Mouse (Mus musculus) effector memory CD4-positive, alpha-beta T cell, adult 5 months (primary cell): ENCODE results near the gene Zfp804a. TPM values are rescaled to one million over a fixed set of nuclear protein-coding genes. Genes with fewer than 3 reads are reported as not detected.

Experiments
- polyA plus RNA-seq: library from polyadenylated mRNA; unstranded; fragments of 100-300 nt; shearing (Covaris generic); gene quantifications from one replicate; pipeline ENCODE4 v1.2.1, GENCODE M21; 2017

The Zfp804a gene
- not detected for polyA plus RNA-seq

GRCm38 (mm10) chr2:82053185-82053891, at the start of gene Zfp804a:
Gene Zfp804a, plus strand, starts transcription at chr2:82053222.

